ENCODE assay signal across 8 mouse cellular contexts in the genomic region with DNA sequence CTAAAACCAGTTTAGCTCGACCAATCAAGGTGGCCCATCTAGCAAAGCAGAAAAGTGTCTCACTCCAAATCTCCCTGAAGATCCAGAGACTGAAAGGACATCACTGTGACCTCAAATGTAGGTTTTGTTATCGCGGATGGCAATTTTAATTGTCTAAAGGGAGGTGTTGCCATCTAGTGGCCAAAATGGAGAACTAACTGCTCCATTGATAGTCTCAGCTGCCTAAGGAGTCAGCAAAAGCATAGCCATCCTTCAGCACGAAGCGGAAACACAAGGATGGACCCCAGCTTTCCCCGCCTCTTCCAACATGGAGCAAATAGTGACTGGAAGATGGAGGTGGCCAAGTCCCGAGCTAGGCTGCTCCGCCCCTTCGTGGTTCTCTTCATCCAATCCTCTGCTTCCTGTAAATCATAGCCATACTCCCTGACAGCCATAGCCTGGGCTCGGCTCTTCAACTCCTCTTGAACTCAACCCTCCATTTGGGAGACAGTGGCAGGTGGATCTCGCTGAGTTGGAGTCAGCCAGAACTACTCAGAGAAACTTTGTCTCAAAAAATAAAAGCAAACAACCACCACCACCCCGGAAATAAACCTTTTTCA. TPM values are rescaled to one million over a fixed set of nuclear protein-coding genes. Genes with fewer than 3 reads are reported as not detected.
A peak's percentile ranks its signal among the peaks of the same experiment; 100 is the strongest.
DNase-seq lines count a peak whose midpoint lies in the region; ATAC-seq lines count a peak whose summit lies in the region.

No protein-coding gene starts in this region.

- no peaks in the 10 kb centered on the region for H3K36me3 ChIP-seq in stomach, embryonic 16.5 days (ENCODE audit: control insufficient read depth, insufficient read depth, low read length)

- H3K4me3 ChIP-seq in stomach, embryonic 16.5 days (replicated peaks; ENCODE audit: low read length) = no peak overlapping the region

- no peaks in the 10 kb centered on the region for H3K27me3 ChIP-seq in stomach, embryonic 16.5 days (ENCODE audit: control insufficient read depth, insufficient read depth, low read length)

- WGBS in stomach, embryonic 16.5 days = 27% methylated on average over 12 of the region's 12 CpGs

- no peaks in the 10 kb centered on the region for H3K9me3 ChIP-seq in stomach, embryonic 16.5 days (replicated peaks; ENCODE audit: control insufficient read depth, low read length)

- no peak overlapping the region for H3K27ac ChIP-seq in stomach, embryonic 16.5 days (ENCODE audit: low read length)

- ATAC-seq in cerebellum, adult (ENCODE audit: insufficient number of reproducible peaks, low FRiP score, low TSS enrichment) = peak; percentile 61
- peak; percentile 89 for ATAC-seq in megakaryocyte-erythroid progenitor cell, adult 5-6 weeks (replicated peaks; ENCODE audit: low FRiP score, low TSS enrichment, poor library complexity, severe bottlenecking)
- peak; percentile 34; the same call in 1 of the 2 replicates for ATAC-seq in stomach, embryonic 16.5 days (ENCODE audit: insufficient read depth, low FRiP score)

- DNase-seq in cerebellum, adult 9-11 months = no peak
- DNase-seq in CD4-positive, CD25-positive, alpha-beta regulatory T cell, adult 2 months (ENCODE audit: low read depth, low spot score) = peak; percentile 76
- DNase-seq in cerebellum, adult 9-10 months = peak; percentile 61
- DNase-seq in heart, postnatal 14 days = peak; percentile 26 to 69
- DNase-seq in kidney, postnatal 36 days = peak; percentile 60 to 61

- H3K4me2 ChIP-seq in stomach, embryonic 16.5 days (ENCODE audit: low read depth, low read length) = no peak overlapping the region

- H3K9ac ChIP-seq in stomach, embryonic 16.5 days (ENCODE audit: low read length) = no peak overlapping the region

- intact Hi-C loops in heart, postnatal 14 days (cut with DNase I) = loop anchor here (5.0 kb wide), 1 partner anchor 226 kb away; no protein-coding TSS in a partner anchor

- H3K4me1 ChIP-seq in stomach, embryonic 16.5 days (ENCODE audit: control insufficient read depth, insufficient read depth, low read length) = peaks cover 9% of the 10 kb centered on the region; the same call in 1 of the 2 replicates

RNA-seq across cellular contexts. Expression of gene Pkdcc, which starts 38.1 kb away (rescaled TPM):
- total RNA-seq in heart, postnatal 14 days (2021) = 10 to 100 TPM; 34.7 to 37.8 TPM
- not detected in 2 replicates for total RNA-seq in megakaryocyte-erythroid progenitor cell, adult 5-6 weeks (2014; fragmentation: Nextera tagmentation)
- total RNA-seq in megakaryocyte-erythroid progenitor cell, adult 5-6 weeks (2017) = not detected in 2 replicates
- polyA plus RNA-seq in stomach, embryonic 16.5 days (2015; fragmentation: Nextera tagmentation; extraction: Ambion mirVana) = 16.2 and 16.4 TPM in 2 replicates

Comparison
In these comparisons a context has a peak if more than half of its experiments do, and no peak if none do; other contexts are left out.
1. ATAC-seq: peak in every context shown above with its lines; median percentile 89 in megakaryocyte-erythroid progenitor cell, adult 5-6 weeks; 61 in cerebellum, adult; 34 in stomach, embryonic 16.5 days.
2. RNA of gene Pkdcc, which starts 38.1 kb away (total RNA-seq): 34.7 to 37.8 TPM in heart, postnatal 14 days; not detected in megakaryocyte-erythroid progenitor cell, adult 5-6 weeks; every median in the first group is over 10 times any median in the second.